Mouse (Mus musculus) testis, adult 2 months (tissue): ENCODE results near the gene Tns1.

Experiments used
- CTCF ChIP-seq: fragments of 200-500 bp; IDR thresholded peaks from 2 replicates; pipeline ENCODE4 v1.5.1; 2012; ENCODE audit warnings: low read depth, mild to moderate bottlenecking, inconsistent platforms, low read length, moderate library complexity; ENCODE audit not compliant: control insufficient read depth, insufficient read depth, insufficient replicate concordance
- POLR2A ChIP-seq: fragments of 200-500 bp; IDR thresholded peaks from 2 replicates; pipeline ENCODE4 v1.6.1; 2012; ENCODE audit warnings: low read depth, mild to moderate bottlenecking, inconsistent platforms, low read length, moderate library complexity; ENCODE audit not compliant: control insufficient read depth

GRCm38 (mm10) chr1:74024452-74025190 lies 99.6 kb downstream of the Tns1 start:
- no peak for TF ChIP-seq POLR2A
- TF ChIP-seq CTCF, result no peak
